In the genomic region with DNA sequence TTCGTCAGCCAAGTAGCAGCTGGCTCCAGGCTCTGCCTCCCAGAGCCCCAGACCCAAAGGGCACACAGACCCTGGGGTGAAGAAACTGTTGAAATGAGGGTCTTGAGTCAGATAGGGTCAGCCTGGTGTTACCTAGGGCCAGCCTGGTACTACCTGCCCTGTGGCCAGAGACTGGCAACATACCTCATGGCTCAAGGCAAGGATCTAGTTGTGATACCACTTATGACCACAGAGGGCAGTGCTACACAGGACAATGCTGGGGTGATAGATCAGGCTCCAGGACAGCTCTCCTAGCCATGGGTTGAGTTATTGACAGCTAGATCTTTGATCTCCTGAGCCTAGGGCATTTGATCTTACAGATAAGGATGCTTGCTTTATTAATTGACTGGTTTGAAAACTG, we compare ENCODE assay signal across 8 mouse cellular contexts. TPM values are rescaled to one million over a fixed set of nuclear protein-coding genes. Genes with fewer than 3 reads are reported as not detected.
DNase-seq lines count a peak whose midpoint lies in the region; ATAC-seq lines count a peak whose summit lies in the region.

No protein-coding gene starts in this region.

- WGBS in neural tube, embryonic 12.5 days, result 93% methylated on average over 1 of the region's 1 CpGs

- H3K4me3 ChIP-seq in neural tube, embryonic 12.5 days, result no peak overlapping the region

- H3K36me3 ChIP-seq in neural tube, embryonic 12.5 days, result no peaks in the 10 kb centered on the region

- no peaks in the 10 kb centered on the region for H3K9me3 ChIP-seq in neural tube, embryonic 12.5 days

- 0 out of 2 replicates have a peak, but pooled peaks have one; percentile 26 for ATAC-seq in neural tube, embryonic 12.5 days (ENCODE audit: low FRiP score, low read depth)

- no peak overlapping the region for H3K27ac ChIP-seq in neural tube, embryonic 12.5 days

- H3K27me3 ChIP-seq in neural tube, embryonic 12.5 days (replicated peaks), result no peaks in the 10 kb centered on the region

- no peaks in the 10 kb centered on the region for H3K4me1 ChIP-seq in neural tube, embryonic 12.5 days

- DNase-seq in 3T3-L1 (ENCODE audit: low read depth, low spot score) (peak; percentile 85), liver (peak; percentile 51)
- DNase-seq in CD4-positive helper T cell, adult 2 months (ENCODE audit: low read depth, low spot score), result peak; percentile 68
- peak; percentile 72 for DNase-seq in brain, adult 2 months (ENCODE audit: low read depth, low spot score)
- DNase-seq in forelimb bud, embryonic 11.5 days (ENCODE audit: low read depth, low spot score), result peak; percentile 73
- DNase-seq in kidney, adult 8-10 months, result peak; percentile 50 to 78
- peak; percentile 75 for DNase-seq in thymus, postnatal 4 days

- no peak overlapping the region for H3K4me2 ChIP-seq in neural tube, embryonic 12.5 days (replicated peaks)

- no peak overlapping the region for H3K9ac ChIP-seq in neural tube, embryonic 12.5 days

RNA-seq across cellular contexts. Expression of a gene that starts 44.6 kb away (rescaled TPM):
- 1.9 and 2.8 TPM in 2 replicates for polyA plus RNA-seq in neural tube, embryonic 12.5 days (2016; fragmentation: Nextera tagmentation; extraction: Ambion mirVana)
